Mouse (Mus musculus): Measurements from ENCODE around the gene Ptprq.

GRCm38 (mm10) chr10:107496402-107496801, 223.4 kb downstream of the Ptprq start:
- TF ChIP-seq CTCF (IDR thresholded peaks at IDR 0.05; ENCODE audit: low read depth) (no peak), EP300 (IDR thresholded peaks at IDR 0.05; ENCODE audit: low read depth) (no peak)
